Mouse (Mus musculus) hindbrain, embryonic 15.5 days (tissue): ENCODE measurements around the gene Zap70. TPM values are rescaled to one million over a fixed set of nuclear protein-coding genes. Genes with fewer than 3 reads are reported as not detected.
A peak's percentile ranks its signal among the peaks of the same experiment; 100 is the strongest.
"Not testable (repeated sequence)": the region's sequence is repeated elsewhere in the genome, so short reads cannot be mapped to it uniquely, and the experiment has no call there.

Source experiments
- ATAC-seq: fragments of 200-750 bp; cut with Nextera tagmentation; 2 replicates; pipeline ENCODE4 v1.8.0; 2017; ENCODE audit warnings: low read depth, moderate number of reproducible peaks, moderate TSS enrichment; ENCODE audit not compliant: low FRiP score
- H3K27ac ChIP-seq: fragments of 300-500 bp; sonication (generic); replicated peaks from 2 replicates; pipeline ENCODE4 v1.5.1; 2015; ENCODE audit warnings: mild to moderate bottlenecking, inconsistent platforms
- H3K27me3 ChIP-seq: fragments of 300-500 bp; sonication (generic); 2 replicates; pipeline ENCODE4 v1.6.1; 2015; ENCODE audit warnings: control low read depth, inconsistent platforms
- H3K36me3 ChIP-seq: fragments of 300-500 bp; sonication (generic); 2 replicates; pipeline ENCODE4 v1.6.1; 2015; ENCODE audit warnings: control low read depth, inconsistent platforms
- H3K4me1 ChIP-seq: fragments of 300-500 bp; sonication (generic); replicated peaks from 2 replicates; pipeline ENCODE4 v1.6.1; 2015; ENCODE audit warnings: control low read depth, inconsistent platforms
- H3K4me2 ChIP-seq: fragments of 300-500 bp; sonication (generic); 2 replicates; pipeline ENCODE4 v1.6.1; 2015; ENCODE audit warnings: moderate library complexity, mild to moderate bottlenecking, inconsistent platforms
- H3K4me3 ChIP-seq: fragments of 300-500 bp; sonication (generic); 2 replicates; pipeline ENCODE4 v1.5.1; 2015; ENCODE audit warnings: mild to moderate bottlenecking, inconsistent platforms
- H3K9ac ChIP-seq: fragments of 300-500 bp; sonication (generic); 2 replicates; pipeline ENCODE4 v1.6.1; 2015; ENCODE audit warnings: inconsistent platforms
- H3K9me3 ChIP-seq: fragments of 300-500 bp; sonication (generic); 2 replicates; pipeline ENCODE4 v1.6.1; 2016; ENCODE audit warnings: control low read depth, inconsistent platforms
- WGBS: fragments of 180-500 bp; shearing (Covaris S2); methylation state at CpG from one replicate; pipeline ENCODE4 v1.1.7; 2015; 5-methylcytosine and 5-hydroxymethylcytosine counted together
- polyA plus RNA-seq: library from polyadenylated mRNA; unstranded; fragments of >200 nt; fragmentation: Nextera tagmentation; extraction: Ambion mirVana; gene quantifications from 2 replicates; pipeline ENCODE4 v1.2.1, GENCODE M21; 2015

The Zap70 gene
- polyA plus RNA-seq, 1 experiment from 2014 or later, result 1.4 TPM

DNA sequence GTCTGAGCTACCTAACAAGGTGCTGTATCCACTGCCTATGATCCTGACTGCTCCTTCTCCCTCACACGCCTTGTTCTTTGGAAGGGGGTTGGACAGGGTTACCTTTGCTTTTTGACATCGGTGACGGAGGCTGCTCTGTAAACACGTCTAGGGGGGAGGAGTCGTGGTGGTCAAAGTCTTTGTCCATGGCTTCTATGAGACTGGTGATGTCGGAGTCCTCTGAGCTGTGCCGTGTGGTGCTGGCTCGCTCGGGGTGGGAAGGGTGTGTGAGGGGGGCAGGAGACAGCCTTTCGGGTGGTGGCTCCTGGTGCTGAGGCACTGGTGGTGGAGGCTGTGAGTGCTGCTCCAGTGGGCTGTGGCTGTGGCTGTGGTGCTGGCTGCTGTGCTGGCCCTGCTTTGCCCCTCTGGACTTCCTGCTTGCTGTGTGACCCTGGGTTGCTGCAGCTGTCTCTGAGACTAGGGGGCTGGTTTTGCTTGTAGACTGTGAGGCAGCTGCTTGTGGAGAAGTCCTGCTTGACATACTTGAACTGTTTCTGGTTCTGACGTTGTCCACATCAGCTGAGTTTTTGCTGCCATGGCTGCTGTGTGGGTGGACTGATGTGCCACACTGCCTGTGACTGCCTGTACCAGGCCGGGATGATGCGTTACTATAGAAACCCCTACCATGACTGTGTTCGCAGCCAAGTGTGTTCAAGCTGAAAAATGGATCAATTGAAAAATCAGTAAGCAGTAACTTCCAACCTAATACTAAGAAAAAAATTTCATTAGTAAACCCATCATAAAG, 46.4 kb downstream of the Zap70 start:
- H3K9ac ChIP-seq, result no peak overlapping the region

DNA sequence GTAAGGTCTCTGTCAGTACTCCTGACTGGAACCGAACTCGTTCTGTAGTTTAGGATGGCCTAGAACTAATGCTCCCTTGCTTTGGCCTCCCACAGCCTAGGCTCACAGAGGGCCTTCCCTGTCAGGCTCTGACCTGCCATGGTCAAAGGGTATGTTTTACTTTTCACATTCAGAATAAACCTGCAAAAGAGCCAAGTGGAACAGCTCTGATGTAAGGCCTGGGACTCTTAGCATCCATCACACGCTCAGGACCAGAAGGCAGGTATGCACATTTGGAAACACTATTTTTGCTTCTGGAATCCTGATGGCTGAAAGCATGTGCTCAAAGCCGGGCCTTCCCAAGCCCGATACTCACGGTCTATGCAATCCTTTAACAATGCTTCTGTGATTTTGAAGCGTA, 50.2 kb downstream of the Zap70 start:
- ATAC-seq, result no peak
- Histone ChIP-seq H3K4me1 (no peaks in the 10 kb centered on the region), H3K27ac (no peak overlapping the region), H3K9ac (no peak overlapping the region), H3K4me3 (no peak overlapping the region), H3K36me3 (peaks cover 81% of the 10 kb centered on the region), H3K4me2 (no peak overlapping the region), H3K9me3 (no peaks in the 10 kb centered on the region), H3K27me3 (no peaks in the 10 kb centered on the region)
- WGBS, result 96% methylated on average over 7 of the region's 7 CpGs

More for the DNA sequence above, 46.4 kb downstream of the Zap70 start:
- no peak overlapping the region for H3K4me3 ChIP-seq
- no peaks in the 10 kb centered on the region for H3K27me3 ChIP-seq
- no peak overlapping the region for H3K4me2 ChIP-seq
- H3K36me3 ChIP-seq, result peaks cover 87% of the 10 kb centered on the region
- no peaks in the 10 kb centered on the region for H3K9me3 ChIP-seq
- no peak overlapping the region for H3K27ac ChIP-seq
- no peak for ATAC-seq
- H3K4me1 ChIP-seq, result no peaks in the 10 kb centered on the region
- 92% methylated on average over 14 of the region's 14 CpGs for WGBS

DNA sequence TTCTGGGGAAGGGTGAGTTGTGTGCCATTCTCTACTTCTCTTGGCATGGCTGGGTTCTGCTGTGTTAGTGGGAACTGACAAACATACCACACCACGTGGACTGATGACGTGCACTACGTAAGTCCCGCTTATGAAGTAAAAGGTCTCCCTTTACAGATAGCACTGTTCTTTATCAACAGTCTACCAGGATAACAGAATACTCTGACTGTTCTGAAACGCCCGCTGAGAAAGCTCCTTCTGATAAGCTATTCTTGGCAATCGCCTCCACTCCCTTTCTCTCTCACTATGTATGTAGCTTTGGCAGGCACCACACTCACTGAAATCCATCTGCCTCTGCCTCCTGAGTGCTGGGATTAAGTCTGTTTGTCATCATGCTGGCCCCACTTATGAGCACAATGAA, 51.8 kb downstream of the Zap70 start:
- 88% methylated on average over 7 of the region's 7 CpGs for WGBS
- Histone ChIP-seq H3K4me1 (no peaks in the 10 kb centered on the region), H3K27me3 (no peaks in the 10 kb centered on the region), H3K36me3 (peaks cover 81% of the 10 kb centered on the region), H3K4me3 (no peak overlapping the region), H3K4me2 (no peak overlapping the region), H3K9ac (no peak overlapping the region), H3K9me3 (no peaks in the 10 kb centered on the region), H3K27ac (no peak overlapping the region)
- no peak for ATAC-seq

DNA sequence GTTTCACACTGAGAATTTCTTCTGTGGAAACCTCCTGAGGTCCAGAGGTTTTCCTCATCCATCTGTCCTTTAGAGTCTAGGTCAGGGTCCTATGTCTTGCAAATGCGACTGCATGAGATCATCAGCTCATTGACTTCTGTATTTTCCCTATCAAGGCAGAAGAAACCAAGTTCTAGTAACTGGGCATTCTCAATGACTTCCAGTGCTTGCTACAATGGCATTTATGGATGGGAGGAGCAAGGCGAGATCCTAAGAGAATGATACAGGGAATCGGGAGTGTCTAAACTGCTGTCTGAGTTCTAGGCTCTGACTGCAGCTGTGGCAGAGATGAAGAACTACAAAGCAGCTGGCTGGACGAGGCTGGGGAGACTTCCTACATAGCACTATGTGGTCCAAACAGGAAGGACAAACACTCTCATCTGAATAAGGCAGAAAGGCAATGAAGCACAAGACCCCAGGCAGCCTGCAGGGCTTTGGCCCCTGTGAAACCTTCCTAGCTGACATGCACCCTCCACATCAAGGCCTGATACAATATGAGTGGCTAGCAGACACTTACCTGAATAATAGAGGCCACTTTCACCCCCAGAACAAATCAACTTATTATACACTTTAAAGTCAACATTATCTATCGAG, 52.8 kb downstream of the Zap70 start:
- Histone ChIP-seq H3K27ac (no peak overlapping the region), H3K4me1 (no peaks in the 10 kb centered on the region), H3K27me3 (no peaks in the 10 kb centered on the region), H3K9ac (no peak overlapping the region), H3K9me3 (no peaks in the 10 kb centered on the region), H3K4me2 (no peak overlapping the region), H3K36me3 (peaks cover 82% of the 10 kb centered on the region), H3K4me3 (no peak overlapping the region)
- no peak for ATAC-seq
- WGBS, result 90% methylated on average over 5 of the region's 5 CpGs

DNA sequence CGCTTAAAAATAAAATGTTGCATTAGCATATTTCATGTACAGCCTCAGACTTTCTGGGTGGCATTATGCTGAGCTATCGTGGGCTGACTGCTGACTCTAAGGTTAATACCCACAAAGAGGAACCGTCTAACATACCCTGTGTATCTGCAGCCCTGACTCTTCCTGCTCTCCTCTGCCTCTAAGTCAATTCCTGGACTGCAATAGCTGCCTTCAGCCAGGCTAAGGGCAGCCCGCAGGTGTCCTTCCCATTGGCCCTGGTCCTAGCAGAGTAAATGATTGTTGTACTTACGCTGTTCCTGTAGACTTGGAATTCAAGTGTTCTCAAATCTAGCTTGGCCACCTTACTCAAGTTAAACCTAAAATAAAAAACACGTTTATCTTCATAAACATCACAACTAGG, 53.6 kb downstream of the Zap70 start:
- no peak for ATAC-seq
- Histone ChIP-seq H3K9ac (no peak overlapping the region), H3K36me3 (peaks cover 79% of the 10 kb centered on the region), H3K4me2 (no peak overlapping the region), H3K27ac (no peak overlapping the region), H3K4me1 (no peaks in the 10 kb centered on the region), H3K9me3 (no peaks in the 10 kb centered on the region), H3K27me3 (no peaks in the 10 kb centered on the region), H3K4me3 (no peak overlapping the region)
- 96% methylated on average over 6 of the region's 6 CpGs for WGBS

DNA sequence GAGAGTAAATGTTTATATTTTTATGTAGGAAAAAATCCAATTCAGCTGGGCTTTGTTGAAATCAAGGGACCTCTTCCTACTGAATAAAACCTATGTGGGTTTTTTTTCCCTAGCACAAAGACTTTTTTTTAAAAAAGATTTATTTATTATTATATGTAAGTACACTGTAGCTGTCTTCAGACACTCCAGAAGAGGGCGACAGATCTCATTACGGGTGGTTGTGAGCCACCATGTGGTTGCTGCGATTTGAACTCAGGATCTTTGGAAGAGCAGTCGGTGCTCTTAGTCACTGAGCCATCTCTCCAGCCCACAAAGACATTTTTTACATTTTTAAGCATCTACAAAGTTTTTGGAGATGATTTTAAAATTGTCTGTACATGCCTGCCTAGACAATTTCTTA, 60.3 kb downstream of the Zap70 start:
- ATAC-seq, result not testable (repeated sequence)

DNA sequence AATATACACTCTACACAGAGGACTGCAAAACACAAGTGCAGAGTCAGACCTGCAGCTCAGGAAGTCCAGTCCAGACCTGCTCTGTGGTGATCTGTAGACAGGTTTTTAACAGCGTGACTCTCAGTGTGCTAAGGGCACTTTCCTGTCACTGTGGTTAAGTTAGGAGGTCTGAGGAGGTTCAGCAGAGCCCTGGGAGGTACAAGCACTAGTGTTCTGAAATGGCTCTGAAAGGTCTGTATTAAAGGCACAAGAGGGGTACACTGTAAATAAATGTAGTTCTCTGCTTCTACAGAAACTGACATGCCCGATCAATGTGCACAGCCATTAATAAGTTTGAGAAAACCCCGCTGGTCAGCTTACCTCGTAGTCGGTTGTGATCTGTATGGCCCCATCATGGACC, 62.8 kb downstream of the Zap70 start:
- WGBS, result 96% methylated on average over 5 of the region's 5 CpGs
- peaks cover 64% of the 10 kb centered on the region for H3K36me3 ChIP-seq
- H3K9ac ChIP-seq, result no peak overlapping the region
- no peak for ATAC-seq
- H3K27me3 ChIP-seq, result no peaks in the 10 kb centered on the region
- H3K4me2 ChIP-seq, result no peak overlapping the region
- H3K9me3 ChIP-seq, result no peaks in the 10 kb centered on the region
- no peaks in the 10 kb centered on the region for H3K4me1 ChIP-seq
- H3K4me3 ChIP-seq, result no peak overlapping the region
- H3K27ac ChIP-seq, result no peak overlapping the region

More for the DNA sequence above, 60.3 kb downstream of the Zap70 start:
- peaks cover 80% of the 10 kb centered on the region for H3K36me3 ChIP-seq
- not testable (repeated sequence) for H3K27me3 ChIP-seq, H3K4me2 ChIP-seq, H3K27ac ChIP-seq, H3K9ac ChIP-seq, H3K4me1 ChIP-seq, H3K4me3 ChIP-seq, H3K9me3 ChIP-seq
- 92% methylated on average over 4 of the region's 4 CpGs for WGBS

DNA sequence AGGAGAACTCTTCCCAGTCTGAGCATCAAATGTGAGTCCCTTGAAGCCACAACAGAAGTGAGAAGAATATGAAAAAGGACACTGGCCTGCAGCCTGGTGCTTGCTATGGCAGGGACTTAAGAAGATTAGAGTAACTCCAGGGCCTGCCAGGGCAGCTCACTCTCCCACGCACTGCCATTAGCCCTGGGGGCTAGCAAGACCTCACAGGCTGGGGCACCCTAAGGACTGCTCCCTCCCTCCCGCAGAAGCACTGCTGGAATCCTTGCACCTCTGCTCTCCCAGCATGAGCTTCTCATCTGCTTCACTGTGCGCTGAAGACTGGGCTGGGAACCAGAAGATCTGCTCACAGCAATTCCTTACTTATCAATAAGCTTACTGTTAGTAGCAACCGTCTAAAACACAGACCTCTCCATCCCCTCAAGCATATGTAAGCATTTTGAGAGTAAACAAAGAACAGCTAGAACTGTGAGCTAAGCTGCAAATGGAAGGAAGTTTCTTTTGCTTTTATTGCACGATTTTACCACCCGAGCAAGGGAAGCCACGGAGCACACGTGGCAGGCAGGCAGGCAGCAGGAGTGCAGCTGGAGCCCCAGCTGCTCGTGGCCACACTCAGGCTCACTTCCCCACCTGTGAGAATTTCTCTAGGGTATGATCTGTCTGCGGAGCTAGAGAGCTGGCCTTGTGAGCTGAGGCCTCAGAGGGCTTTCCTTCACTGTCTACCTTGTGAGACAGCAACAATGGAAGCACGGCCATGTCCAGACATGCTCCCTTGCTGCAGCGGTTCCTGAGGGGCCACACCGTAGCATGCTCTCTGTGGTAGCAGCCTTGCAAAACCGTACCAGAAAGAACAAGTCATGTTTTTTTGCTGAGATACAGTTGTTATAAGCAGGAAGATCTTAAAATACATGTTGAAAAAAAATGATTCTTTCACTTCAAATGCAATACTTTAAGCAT, 69.6 kb downstream of the Zap70 start:
- WGBS, result 53% methylated on average over 14 of the region's 14 CpGs
- H3K36me3 ChIP-seq, result peaks cover 32% of the 10 kb centered on the region
- H3K4me3 ChIP-seq, result no peak overlapping the region
- 0 out of 2 replicates have a peak overlapping the region, but pooled peaks have one; percentile 1 for H3K27ac ChIP-seq
- H3K4me1 ChIP-seq, result no peaks in the 10 kb centered on the region
- no peak for ATAC-seq
- H3K9ac ChIP-seq, result no peak overlapping the region
- H3K4me2 ChIP-seq, result no peak overlapping the region
- H3K27me3 ChIP-seq, result no peaks in the 10 kb centered on the region
- no peaks in the 10 kb centered on the region for H3K9me3 ChIP-seq

Other genes starting within 250 kb of the Zap70 start
- 6.0 and 6.5 TPM in 2 replicates for gene Cnnm3, start 249.9 kb upstream of the Zap70 start, polyA plus RNA-seq
- 18.9 and 19.6 TPM in 2 replicates for gene Ankrd23, start 224.9 kb upstream of the Zap70 start, polyA plus RNA-seq
- 0.62 TPM in 1 of 2 replicates, not detected in the other for gene Gm42417, start 222.4 kb upstream of the Zap70 start, polyA plus RNA-seq
- 28.7 and 29.9 TPM in 2 replicates for gene Ankrd39, start 214.4 kb upstream of the Zap70 start, polyA plus RNA-seq
- gene Sema4c, start 203.4 kb upstream of the Zap70 start, polyA plus RNA-seq, result 26.2 and 26.8 TPM in 2 replicates
- gene Fam178b, start 78.6 kb upstream of the Zap70 start, polyA plus RNA-seq, result 0.34 TPM in 1 of 2 replicates, not detected in the other
- 713 and 784 TPM in 2 replicates for gene Cox5b, start 70.3 kb upstream of the Zap70 start, polyA plus RNA-seq
- gene 4933424G06Rik, start 51.6 kb upstream of the Zap70 start, polyA plus RNA-seq, result 0.56 and 0.64 TPM in 2 replicates
- gene Actr1b, start 47.4 kb upstream of the Zap70 start, polyA plus RNA-seq, result 107 and 110 TPM in 2 replicates
- gene Tmem131, start 181.9 kb downstream of the Zap70 start, polyA plus RNA-seq, result 11.9 and 13.5 TPM in 2 replicates